In genomic region chr6:92244591-92244990, GRCm38 (mm10) we compare ENCODE assay signal across 9 mouse cellular contexts. TPM values are rescaled to one million over a fixed set of nuclear protein-coding genes. Genes with fewer than 3 reads are reported as not detected.
DNase-seq lines count a peak whose midpoint lies in the region; ATAC-seq lines count a peak whose summit lies in the region.
"Had no signal": no experiment of that assay in that cellular context is flagged by ENCODE, and none has a peak within 500 bp of the region (broad histone marks: within the 10 kb centered on the region; RNA-seq: fewer than 3 reads in every experiment).

TSS of gene Trh (minus strand) at chr6:92244650.

- no peak for ATAC-seq in heart, embryonic 13.5 days (ENCODE audit: extremely low read depth, insufficient number of reproducible peaks, low FRiP score, low TSS enrichment)
- no peak for ATAC-seq in hindbrain, embryonic 13.5 days (ENCODE audit: low FRiP score)
- ATAC-seq in midbrain, embryonic 15.5 days (replicated peaks), result no peak

- peaks cover 8% of the 10 kb centered on the region for H3K4me1 ChIP-seq in heart, embryonic 13.5 days
- H3K4me1 ChIP-seq in hindbrain, embryonic 13.5 days (replicated peaks), result peaks cover 5% of the 10 kb centered on the region; the same call in 1 of the 2 replicates
- H3K4me1 ChIP-seq in midbrain, embryonic 15.5 days, result peaks cover 3% of the 10 kb centered on the region; the same call in 1 of the 2 replicates

- intact Hi-C loops in heart, postnatal 14 days (cut with DNase I), result no loop called here

- peak within 1 kb of the TSS; percentile 73 for H3K9ac ChIP-seq in heart, embryonic 13.5 days
- peak within 1 kb of the TSS; percentile 63 for H3K9ac ChIP-seq in hindbrain, embryonic 13.5 days
- H3K9ac ChIP-seq in midbrain, embryonic 15.5 days, result peak within 1 kb of the TSS; percentile 39

- H3K27ac ChIP-seq in heart, embryonic 13.5 days (replicated peaks), result no peak within 1 kb of the TSS
- H3K27ac ChIP-seq in hindbrain, embryonic 13.5 days, result no peak within 1 kb of the TSS
- H3K27ac ChIP-seq in midbrain, embryonic 15.5 days, result no peak within 1 kb of the TSS
- H3K27ac ChIP-seq: macrophage had no signal

- H3K4me2 ChIP-seq in heart, embryonic 13.5 days, result peak within 1 kb of the TSS; percentile 71
- peak within 1 kb of the TSS; percentile 67 for H3K4me2 ChIP-seq in hindbrain, embryonic 13.5 days
- H3K4me2 ChIP-seq in midbrain, embryonic 15.5 days, result peak within 1 kb of the TSS; percentile 74

- H3K4me3 ChIP-seq in heart, embryonic 13.5 days, result peak within 1 kb of the TSS; percentile 49
- H3K4me3 ChIP-seq in hindbrain, embryonic 13.5 days, result peak within 1 kb of the TSS; percentile 40
- H3K4me3 ChIP-seq in midbrain, embryonic 15.5 days, result peak within 1 kb of the TSS; percentile 40

- H3K9me3 ChIP-seq in heart, embryonic 13.5 days, result no peaks in the 10 kb centered on the region
- no peaks in the 10 kb centered on the region for H3K9me3 ChIP-seq in hindbrain, embryonic 13.5 days
- no peaks in the 10 kb centered on the region for H3K9me3 ChIP-seq in midbrain, embryonic 15.5 days

- 1% methylated on average over 31 of the region's 31 CpGs for WGBS in heart, embryonic 13.5 days
- WGBS in hindbrain, embryonic 13.5 days, result under 1% methylated on average over 31 of the region's 31 CpGs
- 2% methylated on average over 31 of the region's 31 CpGs for WGBS in midbrain, embryonic 15.5 days

- H3K36me3 ChIP-seq in heart, embryonic 13.5 days, result no peaks in the 10 kb centered on the region
- H3K36me3 ChIP-seq in hindbrain, embryonic 13.5 days, result no peaks in the 10 kb centered on the region
- no peaks in the 10 kb centered on the region for H3K36me3 ChIP-seq in midbrain, embryonic 15.5 days (replicated peaks)

- H3K27me3 ChIP-seq in heart, embryonic 13.5 days (replicated peaks), result peaks cover 72% of the 10 kb centered on the region
- peaks cover 42% of the 10 kb centered on the region for H3K27me3 ChIP-seq in hindbrain, embryonic 13.5 days
- H3K27me3 ChIP-seq in midbrain, embryonic 15.5 days (replicated peaks), result peaks cover 29% of the 10 kb centered on the region

- no peak for DNase-seq in heart, postnatal 14 days
- peak; percentile 62 for DNase-seq in ZHBTc4 (ENCODE audit: low read depth, low spot score)
- DNase-seq in urinary bladder, postnatal 4 days (ENCODE audit: low spot score in 2 of 2), result no peak
- no peak for DNase-seq in T-cell, adult 2 months (ENCODE audit: low spot score)
- DNase-seq in urinary bladder, postnatal 10 days (ENCODE audit: low spot score), result no peak

RNA-seq across cellular contexts. Expression of gene Trh, which starts in this region (rescaled TPM):
- 0.11 and 0.32 TPM in 2 replicates for polyA plus RNA-seq in heart, embryonic 13.5 days (2015; fragmentation: Nextera tagmentation; extraction: Ambion mirVana)
- total RNA-seq in heart, postnatal 14 days (2021), result not detected
- 1.8 and 2.8 TPM in 2 replicates for polyA plus RNA-seq in hindbrain, embryonic 13.5 days (2015; fragmentation: Nextera tagmentation; extraction: Ambion mirVana)
- 3.7 and 6.3 TPM in 2 replicates for polyA plus RNA-seq in midbrain, embryonic 15.5 days (2015; fragmentation: Nextera tagmentation; extraction: Ambion mirVana)
- polyA plus RNA-seq: macrophage had no signal
